Mouse (Mus musculus) embryonic fibroblast, embryonic 13.5 days (primary cell): ENCODE measurements at regions not wholly inside any gene's neighbourhood (a gene's known extent, or its start where the extent isn't known, plus 50 kb on each side); places are given as distances from the start of the nearest gene placed in this dataset.

Experiments used
- H3K27ac ChIP-seq: 2 replicates; pipeline ENCODE4 v1.5.1; 2012; ENCODE audit warnings: low read length, control low read depth, inconsistent platforms; ENCODE audit not compliant: insufficient read depth
- H3K4me1 ChIP-seq: 2 replicates; pipeline ENCODE4 v1.6.1; 2011; ENCODE audit warnings: low read length; ENCODE audit not compliant: control insufficient read depth, insufficient read depth
- H3K4me3 ChIP-seq: 2 replicates; pipeline ENCODE4 v1.5.1; 2011; ENCODE audit warnings: mild to moderate bottlenecking, control low read depth, low read length; ENCODE audit not compliant: insufficient read depth
- CTCF ChIP-seq: IDR thresholded peaks from 2 replicates; pipeline ENCODE4 v1.5.1; 2011; ENCODE audit warnings: mild to moderate bottlenecking, control low read depth, low read length, moderate library complexity, borderline replicate concordance; ENCODE audit not compliant: insufficient read depth
- POLR2A ChIP-seq: IDR thresholded peaks from 2 replicates; pipeline ENCODE4 v1.6.1; 2011; ENCODE audit warnings: low read depth, mild to moderate bottlenecking, control low read depth, low read length, moderate library complexity

GRCm38 (mm10) chr6:127338412-127338811, 108.2 kb upstream of the Parp11 start:
- H3K4me3 ChIP-seq: no peak overlapping the region
- H3K4me1 ChIP-seq: no peaks in the 10 kb centered on the region
- no peak for TF ChIP-seq CTCF
- TF ChIP-seq POLR2A: no peak
- H3K27ac ChIP-seq: no peak overlapping the region

GRCm38 (mm10) chr6:127341604-127342003, 105.0 kb upstream of the Parp11 start:
- Histone ChIP-seq H3K4me1 (no peaks in the 10 kb centered on the region), H3K4me3 (no peak overlapping the region), H3K27ac (no peak overlapping the region)
- TF ChIP-seq CTCF (no peak), POLR2A (no peak)

GRCm38 (mm10) chr6:127348770-127349409, 97.8 kb upstream of the Parp11 start:
- Histone ChIP-seq H3K4me1 (no peaks in the 10 kb centered on the region), H3K4me3 (no peak overlapping the region), H3K27ac (no peak overlapping the region)
- TF ChIP-seq POLR2A (no peak), CTCF (no peak)

- TF ChIP-seq POLR2A (no peak), CTCF (no peak)
- no peaks in the 10 kb centered on the region for H3K4me1 ChIP-seq
- no peak overlapping the region for H3K4me3 ChIP-seq
- H3K27ac ChIP-seq: no peak overlapping the region
Observed at GRCm38 (mm10) chr6:127349479-127350110, 97.0 kb upstream of the Parp11 start.

- no peak overlapping the region for H3K27ac ChIP-seq
- no peaks in the 10 kb centered on the region for H3K4me1 ChIP-seq
- TF ChIP-seq POLR2A (no peak), CTCF (no peak)
- H3K4me3 ChIP-seq: no peak overlapping the region
Observed at GRCm38 (mm10) chr6:127351691-127352090, 94.9 kb upstream of the Parp11 start.

GRCm38 (mm10) chr6:127355112-127355511, 91.5 kb upstream of the Parp11 start:
- Histone ChIP-seq H3K4me3 (no peak overlapping the region), H3K4me1 (no peaks in the 10 kb centered on the region), H3K27ac (no peak overlapping the region)
- TF ChIP-seq CTCF: no peak
- no peak for TF ChIP-seq POLR2A

GRCm38 (mm10) chr6:127356442-127356841, 90.2 kb upstream of the Parp11 start:
- Histone ChIP-seq H3K4me1 (no peaks in the 10 kb centered on the region), H3K4me3 (no peak overlapping the region), H3K27ac (no peak overlapping the region)
- TF ChIP-seq POLR2A (no peak), CTCF (no peak)

GRCm38 (mm10) chr6:127358805-127359204, 87.8 kb upstream of the Parp11 start:
- no peak overlapping the region for H3K27ac ChIP-seq

GRCm38 (mm10) chr6:127359391-127359874, 87.2 kb upstream of the Parp11 start:
- Histone ChIP-seq H3K4me3 (no peak overlapping the region), H3K27ac (no peak overlapping the region), H3K4me1 (no peaks in the 10 kb centered on the region)
- TF ChIP-seq CTCF (peak; percentile 81; the same call in 1 of the 2 replicates), POLR2A (no peak)

More at GRCm38 (mm10) chr6:127358805-127359204, 87.8 kb upstream of the Parp11 start:
- TF ChIP-seq CTCF (no peak), POLR2A (no peak)
- Histone ChIP-seq H3K4me1 (no peaks in the 10 kb centered on the region), H3K4me3 (no peak overlapping the region)

GRCm38 (mm10) chr6:127362166-127362565, 84.5 kb upstream of the Parp11 start:
- TF ChIP-seq POLR2A (no peak), CTCF (no peak)
- no peak overlapping the region for H3K27ac ChIP-seq
- no peaks in the 10 kb centered on the region for H3K4me1 ChIP-seq

More at GRCm38 (mm10) chr6:127362166-127362565, 84.5 kb upstream of the Parp11 start:
- H3K4me3 ChIP-seq: no peak overlapping the region
